Mouse (Mus musculus): ENCODE data around the gene Nrp1. TPM values are rescaled to one million over a fixed set of nuclear protein-coding genes. Genes with fewer than 3 reads are reported as not detected.

Gene Nrp1
- polyA plus RNA-seq, 1 experiment, result 6.0 TPM

DNA sequence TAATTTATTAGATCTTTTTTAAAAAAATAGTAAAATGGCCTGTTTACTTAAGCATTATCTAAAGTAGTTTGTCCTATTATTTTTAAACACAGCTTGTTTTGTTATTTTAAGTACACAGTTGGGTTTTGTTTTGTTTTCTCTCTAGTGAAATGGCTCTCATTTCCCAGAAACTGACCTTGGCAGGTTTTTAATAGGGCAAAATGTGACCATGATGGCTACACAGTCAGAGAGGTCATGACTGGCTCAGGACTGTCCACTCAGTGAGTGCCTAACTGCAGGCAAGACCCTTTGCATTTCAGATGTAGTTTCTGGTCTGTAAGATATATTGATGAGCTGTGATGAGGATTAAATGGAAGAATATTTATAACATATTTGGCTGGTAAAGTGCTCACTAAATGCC is 104.8 kb downstream of the Nrp1 start:
- H3K4me1 ChIP-seq (ENCODE audit: control insufficient read depth, insufficient read depth, low read length), result no peaks in the 10 kb centered on the region; the same call in 1 of the 2 replicates
- no peak overlapping the region for H3K27ac ChIP-seq (ENCODE audit: control insufficient read depth, insufficient read depth, low read depth, low read length, poor library complexity)
- no peak for TF ChIP-seq CTCF (IDR thresholded peaks at IDR 0.05; ENCODE audit: control insufficient read depth, insufficient read depth, low read length)
- TF ChIP-seq POLR2A (IDR thresholded peaks at IDR 0.05; ENCODE audit: borderline replicate concordance, control insufficient read depth, low read depth, low read length), result no peak
- H3K4me3 ChIP-seq (replicated peaks; ENCODE audit: control insufficient read depth, low read depth, low read length), result no peak overlapping the region

DNA sequence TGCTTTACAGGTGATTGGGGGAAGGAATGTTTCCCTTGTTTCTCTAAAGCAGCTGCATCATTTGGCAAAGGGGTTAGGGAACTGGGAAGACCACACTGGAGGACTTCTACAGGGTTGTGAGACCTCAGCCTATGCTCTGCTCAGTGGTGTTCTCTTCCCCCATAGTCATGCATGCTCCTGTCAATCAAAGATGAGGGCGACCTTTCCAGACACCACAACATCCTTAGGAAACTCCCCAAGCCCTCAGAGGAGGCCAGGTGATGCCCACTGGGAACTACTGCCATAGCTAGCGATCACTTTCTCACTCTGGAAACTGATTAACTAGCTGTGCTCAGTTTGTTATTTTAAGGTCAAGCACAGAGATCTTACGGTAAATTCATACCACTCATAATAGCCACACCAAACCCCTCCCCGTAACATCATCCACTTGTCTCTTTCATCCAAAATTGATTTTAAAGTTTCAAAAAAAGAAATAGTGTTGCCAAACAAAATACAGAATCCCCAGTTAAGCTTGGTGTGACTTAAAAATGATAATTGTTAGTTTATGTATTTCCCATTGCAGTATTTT is 105.7 kb downstream of the Nrp1 start:
- WGBS, result 80% methylated on average over 4 of the region's 4 CpGs
- Histone ChIP-seq H3K27ac (ENCODE audit: control insufficient read depth, insufficient read depth, low read depth, low read length, poor library complexity) (no peak overlapping the region), H3K4me1 (ENCODE audit: control insufficient read depth, insufficient read depth, low read length) (no peaks in the 10 kb centered on the region; the same call in 1 of the 2 replicates), H3K4me3 (replicated peaks; ENCODE audit: control insufficient read depth, low read depth, low read length) (no peak overlapping the region)
- TF ChIP-seq POLR2A (IDR thresholded peaks at IDR 0.05; ENCODE audit: borderline replicate concordance, control insufficient read depth, low read depth, low read length), result no peak
- no peak for TF ChIP-seq CTCF (IDR thresholded peaks at IDR 0.05; ENCODE audit: control insufficient read depth, insufficient read depth, low read length)

DNA sequence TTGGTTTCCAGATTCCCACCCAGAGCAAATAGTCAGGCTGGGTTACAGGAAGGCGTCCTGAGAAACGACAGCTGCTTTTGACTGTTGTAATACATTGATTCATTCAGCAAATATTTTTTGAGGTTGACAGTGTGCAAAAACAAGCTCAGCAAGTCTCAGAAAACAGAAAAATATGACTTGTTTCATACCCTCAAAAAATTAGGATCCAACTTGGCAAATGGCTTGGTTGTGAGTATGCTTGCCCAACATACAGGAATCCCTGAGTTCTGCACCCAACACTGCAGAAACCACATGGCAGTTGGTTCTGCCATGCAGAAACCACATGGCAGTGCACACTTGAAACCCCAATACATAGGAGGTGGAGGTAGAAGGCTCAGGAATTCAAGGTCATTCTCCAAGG is 107.1 kb downstream of the Nrp1 start:
- TF ChIP-seq CTCF (IDR thresholded peaks at IDR 0.05; ENCODE audit: control insufficient read depth, insufficient read depth, low read length), result no peak
- Histone ChIP-seq H3K4me3 (replicated peaks; ENCODE audit: control insufficient read depth, low read depth, low read length) (no peak overlapping the region), H3K4me1 (ENCODE audit: control insufficient read depth, insufficient read depth, low read length) (no peaks in the 10 kb centered on the region; the same call in 1 of the 2 replicates), H3K27ac (ENCODE audit: control insufficient read depth, insufficient read depth, low read depth, low read length, poor library complexity) (no peak overlapping the region)
- WGBS, result 83% methylated on average over 2 of the region's 2 CpGs

DNA sequence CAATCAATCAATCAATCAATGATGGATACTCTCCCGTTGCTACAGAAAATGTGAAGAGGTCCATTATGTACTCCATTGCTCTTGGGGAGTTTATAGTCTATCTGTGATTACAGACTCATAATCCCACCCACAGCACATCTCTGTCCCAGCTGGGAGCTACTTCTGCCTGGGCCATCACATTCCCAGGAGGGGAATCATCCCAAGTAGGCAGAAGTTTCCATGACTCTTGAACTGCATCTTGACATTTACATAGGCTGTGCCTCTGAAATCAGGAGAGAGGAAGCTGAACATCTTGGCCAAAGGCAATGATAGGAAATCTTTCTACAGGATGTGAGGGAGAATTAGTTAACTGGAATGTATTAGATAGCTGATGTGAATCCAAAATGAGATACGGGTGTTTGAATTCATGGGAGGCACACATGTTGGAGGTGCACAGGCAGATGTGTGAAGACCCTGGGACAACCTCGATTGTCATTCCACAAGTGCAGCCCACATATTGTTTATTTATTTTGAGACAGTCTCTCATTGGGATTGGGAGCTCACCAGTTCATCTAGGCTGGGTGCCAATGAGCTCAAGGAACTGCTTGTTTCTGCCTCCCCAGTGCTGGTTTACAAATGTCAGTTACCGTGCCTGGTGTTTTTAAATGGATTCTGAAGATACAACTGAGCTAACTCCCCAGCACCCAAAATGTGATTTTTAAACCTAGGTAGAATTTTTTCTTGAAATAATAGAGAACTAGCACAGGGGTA is 108.5 kb downstream of the Nrp1 start:
- Histone ChIP-seq H3K4me1 (ENCODE audit: control insufficient read depth, insufficient read depth, low read length) (no peaks in the 10 kb centered on the region; the same call in 1 of the 2 replicates), H3K27ac (ENCODE audit: control insufficient read depth, insufficient read depth, low read depth, low read length, poor library complexity) (no peak overlapping the region), H3K4me3 (replicated peaks; ENCODE audit: control insufficient read depth, low read depth, low read length) (no peak overlapping the region)
- WGBS, result 77% methylated on average over 4 of the region's 4 CpGs
- TF ChIP-seq POLR2A (IDR thresholded peaks at IDR 0.05; ENCODE audit: borderline replicate concordance, control insufficient read depth, low read depth, low read length), result no peak
- TF ChIP-seq CTCF (IDR thresholded peaks at IDR 0.05; ENCODE audit: control insufficient read depth, insufficient read depth, low read length), result no peak

DNA sequence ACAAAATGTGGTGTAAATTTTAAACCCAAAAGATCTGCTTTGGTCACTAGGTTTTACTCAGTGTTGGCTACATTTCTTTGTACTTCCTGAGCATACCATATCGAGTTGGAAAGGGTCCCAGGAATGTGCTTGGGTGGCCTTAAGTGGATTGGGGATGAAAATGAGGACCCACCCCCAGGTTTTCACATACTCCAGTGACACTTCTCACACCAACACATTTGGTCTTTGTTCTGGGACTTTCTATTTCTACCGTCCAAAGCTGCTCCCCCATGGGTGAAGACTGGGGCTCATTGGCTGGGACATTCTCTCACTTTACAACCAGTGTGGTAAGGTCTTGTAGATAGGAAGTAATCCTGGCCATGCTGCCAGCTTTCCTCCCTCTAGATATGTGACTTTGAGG is 111.7 kb downstream of the Nrp1 start:
- WGBS, result 74% methylated on average over 2 of the region's 2 CpGs
- Histone ChIP-seq H3K4me1 (ENCODE audit: control insufficient read depth, insufficient read depth, low read length) (no peaks in the 10 kb centered on the region; the same call in 1 of the 2 replicates), H3K27ac (ENCODE audit: control insufficient read depth, insufficient read depth, low read depth, low read length, poor library complexity) (no peak overlapping the region), H3K4me3 (replicated peaks; ENCODE audit: control insufficient read depth, low read depth, low read length) (no peak overlapping the region)
- TF ChIP-seq CTCF (IDR thresholded peaks at IDR 0.05; ENCODE audit: control insufficient read depth, insufficient read depth, low read length), result no peak
- no peak for TF ChIP-seq POLR2A (IDR thresholded peaks at IDR 0.05; ENCODE audit: borderline replicate concordance, control insufficient read depth, low read depth, low read length)

DNA sequence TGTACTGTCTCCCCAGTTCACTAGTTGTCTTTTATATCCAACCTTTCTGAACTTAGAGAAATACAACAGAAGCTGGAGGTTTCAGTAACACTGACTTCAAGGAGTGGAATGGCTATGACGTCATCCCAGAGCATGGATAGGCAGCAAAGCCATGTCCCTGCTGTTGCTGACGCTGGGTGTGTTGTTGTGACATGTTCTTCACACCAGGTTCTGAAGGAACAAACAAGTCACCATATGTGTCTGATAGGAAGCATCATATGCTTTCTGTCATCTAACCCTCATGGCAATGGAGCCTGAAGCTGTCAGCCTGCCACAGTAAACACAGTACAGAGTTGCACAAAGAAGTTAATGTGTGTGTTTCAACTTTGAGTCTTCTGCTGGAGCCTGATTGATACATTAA is 112.8 kb downstream of the Nrp1 start:
- no peak overlapping the region for H3K27ac ChIP-seq (ENCODE audit: control insufficient read depth, insufficient read depth, low read depth, low read length, poor library complexity)
- no peak overlapping the region for H3K4me3 ChIP-seq (replicated peaks; ENCODE audit: control insufficient read depth, low read depth, low read length)
- WGBS, result 73% methylated on average over 2 of the region's 2 CpGs
- TF ChIP-seq POLR2A (IDR thresholded peaks at IDR 0.05; ENCODE audit: borderline replicate concordance, control insufficient read depth, low read depth, low read length), result no peak
- no peak for TF ChIP-seq CTCF (IDR thresholded peaks at IDR 0.05; ENCODE audit: control insufficient read depth, insufficient read depth, low read length)
- H3K4me1 ChIP-seq (ENCODE audit: control insufficient read depth, insufficient read depth, low read length), result no peaks in the 10 kb centered on the region; the same call in 1 of the 2 replicates

DNA sequence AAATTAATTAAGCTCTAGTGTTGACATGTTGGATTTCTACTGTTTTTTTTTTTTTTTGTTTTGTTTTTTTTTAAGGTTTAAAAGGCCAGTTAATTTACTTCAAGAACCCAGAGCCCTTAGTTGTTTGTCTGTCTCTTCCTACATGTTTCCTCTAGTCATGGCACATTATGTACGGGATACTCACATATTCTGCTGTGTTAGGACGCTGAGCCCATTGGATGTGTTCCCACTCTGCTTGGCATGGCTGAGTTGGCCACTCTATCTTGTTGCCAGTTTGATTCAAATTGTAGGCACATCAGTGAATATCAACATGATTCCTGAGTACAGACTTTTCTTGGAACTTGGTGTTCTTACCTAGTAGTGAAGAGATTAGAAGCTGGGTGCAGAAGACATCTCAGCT is 114.5 kb downstream of the Nrp1 start:
- Histone ChIP-seq H3K4me3 (replicated peaks; ENCODE audit: control insufficient read depth, low read depth, low read length) (no peak overlapping the region), H3K27ac (ENCODE audit: control insufficient read depth, insufficient read depth, low read depth, low read length, poor library complexity) (no peak overlapping the region), H3K4me1 (ENCODE audit: control insufficient read depth, insufficient read depth, low read length) (no peaks in the 10 kb centered on the region; the same call in 1 of the 2 replicates)
- TF ChIP-seq CTCF (IDR thresholded peaks at IDR 0.05; ENCODE audit: control insufficient read depth, insufficient read depth, low read length) (no peak), POLR2A (IDR thresholded peaks at IDR 0.05; ENCODE audit: borderline replicate concordance, control insufficient read depth, low read depth, low read length) (no peak)
- 83% methylated on average over 2 of the region's 2 CpGs for WGBS

DNA sequence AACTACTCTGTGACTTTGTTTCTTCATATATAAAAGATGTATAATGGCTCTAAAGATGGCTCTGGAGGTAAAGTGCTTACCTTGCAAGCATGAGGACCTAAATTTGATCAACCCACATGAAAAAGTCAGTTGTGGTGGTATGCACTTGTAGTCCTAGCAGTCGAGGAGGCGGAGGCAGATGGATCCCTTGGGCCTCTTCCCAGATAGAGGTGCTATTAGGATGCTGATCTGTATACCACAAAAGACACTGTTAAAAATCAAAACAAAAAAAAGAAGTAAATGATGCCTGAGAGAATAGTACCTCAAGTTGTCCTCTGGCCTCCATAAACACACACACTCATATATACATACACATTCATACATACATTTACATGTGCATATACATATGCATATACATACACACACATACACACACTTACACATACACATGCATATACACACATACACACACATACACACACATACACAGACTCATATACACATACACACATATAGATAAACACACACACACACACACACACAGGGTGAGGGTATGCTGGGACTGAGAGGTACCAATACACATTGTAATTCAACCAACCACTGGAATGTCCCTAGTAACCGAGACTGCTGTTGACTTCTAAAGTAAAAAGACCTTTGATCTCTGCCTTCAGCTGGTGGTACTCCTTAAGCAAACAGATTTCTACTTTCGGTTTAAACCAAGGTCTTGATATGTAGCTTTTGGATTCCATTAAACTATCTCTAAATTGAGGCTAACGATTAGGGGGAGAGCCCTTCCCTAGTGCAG is 115.2 kb downstream of the Nrp1 start:
- 73% methylated on average over 5 of the region's 5 CpGs for WGBS
- H3K4me3 ChIP-seq (replicated peaks; ENCODE audit: control insufficient read depth, low read depth, low read length), result no peak overlapping the region
- TF ChIP-seq POLR2A (IDR thresholded peaks at IDR 0.05; ENCODE audit: borderline replicate concordance, control insufficient read depth, low read depth, low read length), result no peak
- no peak for TF ChIP-seq CTCF (IDR thresholded peaks at IDR 0.05; ENCODE audit: control insufficient read depth, insufficient read depth, low read length)
- no peaks in the 10 kb centered on the region; the same call in 1 of the 2 replicates for H3K4me1 ChIP-seq (ENCODE audit: control insufficient read depth, insufficient read depth, low read length)
- H3K27ac ChIP-seq (ENCODE audit: control insufficient read depth, insufficient read depth, low read depth, low read length, poor library complexity), result no peak overlapping the region
